Mouse (Mus musculus): ENCODE measurements around the gene Rab5if.

- TF ChIP-seq CTCF (IDR thresholded peaks at IDR 0.05; ENCODE audit: low read depth, low read length) (no peak), POLR2A (IDR thresholded peaks at IDR 0.05; ENCODE audit: borderline replicate concordance, low read depth, low read length) (no peak)
These were observed 24.1 kb downstream of the Rab5if start, which contains the start of gene Sla2 for GRCm38 (mm10) chr2:156887017-156887416.
